ENCODE assay signal across 8 mouse cellular contexts in genomic region chr4:132492178-132493060, GRCm38 (mm10). TPM values are rescaled to one million over a fixed set of nuclear protein-coding genes. Genes with fewer than 3 reads are reported as not detected.
DNase-seq lines count a peak whose midpoint lies in the region; ATAC-seq lines count a peak whose summit lies in the region.

No protein-coding gene starts in this region.

- intact Hi-C loops in left cerebral cortex, postnatal 4 days (cut with DNase I), result no loop called here
- intact Hi-C loops in left cerebral cortex, postnatal 25 days (cut with DNase I), result no loop called here
- intact Hi-C loops in gastrocnemius, postnatal 14 days (cut with DNase I; ENCODE audit: low total_unique reads), result no loop called here

- peak; percentile 95 for DNase-seq in left cerebral cortex, postnatal 4 days
- no peak for DNase-seq in left cerebral cortex, postnatal 25 days (ENCODE audit: low spot score in 2 of 2)
- peak; percentile 31 for DNase-seq in cerebellum, adult 9-10 months
- DNase-seq in gastrocnemius, postnatal 14 days, result peak; percentile 37
- DNase-seq in layer of hippocampus, adult 8-10 months (ENCODE audit: low spot score in 2 of 2), result peak; percentile 25 to 29
- DNase-seq in right cerebral cortex, postnatal 10 days (ENCODE audit: low spot score in 2 of 2), result no peak
- no peak for DNase-seq in thymus, postnatal 10 days (ENCODE audit: low spot score in 2 of 2)

- ATAC-seq in erythroid progenitor cell, adult 5-6 weeks (replicated peaks; ENCODE audit: low FRiP score, poor library complexity, severe bottlenecking), result no peak

RNA-seq across cellular contexts. Expression of gene Sesn2, which starts 17.9 kb away (rescaled TPM):
- total RNA-seq in left cerebral cortex, postnatal 4 days (2021), result 1 to 10 TPM; 6.8 to 7.0 TPM
- 10 to 100 TPM in 1 of 2 experiments, 1 to 10 TPM in 1; 9.5 to 10.2 TPM for total RNA-seq in left cerebral cortex, postnatal 25 days (2021)
- total RNA-seq in gastrocnemius, postnatal 14 days (2021), result 1 to 10 TPM; 2.2 to 2.4 TPM
- total RNA-seq in layer of hippocampus, adult 8-10 months (2022), result 10 to 100 TPM; 13.1 to 14.5 (median 14.4) TPM
- total RNA-seq in erythroid progenitor cell, adult 5-6 weeks (2015; ENCODE audit: low replicate concordance), result 11.2 and 11.7 TPM in 2 replicates
- total RNA-seq in erythroid progenitor cell, adult 5-6 weeks (2017; ENCODE audit: low replicate concordance), result 7.8 and 10.9 TPM in 2 replicates

RNA-seq across cellular contexts. Expression of gene Med18, which starts 28.7 kb away (rescaled TPM):
- 10 to 100 TPM; 10.0 to 12.2 TPM for total RNA-seq in left cerebral cortex, postnatal 4 days (2021)
- total RNA-seq in left cerebral cortex, postnatal 25 days (2021), result 10 to 100 TPM in 1 of 2 experiments, 1 to 10 TPM in 1; 8.5 to 10.8 TPM
- 1 to 10 TPM; 3.8 to 5.2 TPM for total RNA-seq in gastrocnemius, postnatal 14 days (2021)
- total RNA-seq in layer of hippocampus, adult 8-10 months (2022), result 10 to 100 TPM in 1 of 4 experiments, 1 to 10 TPM in 3; 8.3 to 10.3 (median 9.2) TPM
- total RNA-seq in erythroid progenitor cell, adult 5-6 weeks (2015; ENCODE audit: low replicate concordance), result 10.5 and 12.2 TPM in 2 replicates
- total RNA-seq in erythroid progenitor cell, adult 5-6 weeks (2017; ENCODE audit: low replicate concordance), result 5.7 and 16.2 TPM in 2 replicates

RNA-seq across cellular contexts. Expression of gene Atpif1, which starts 41.0 kb away (rescaled TPM):
- 100 to 1,000 TPM; 652 to 682 TPM for total RNA-seq in left cerebral cortex, postnatal 4 days (2021)
- 100 to 1,000 TPM; 490 to 544 TPM for total RNA-seq in left cerebral cortex, postnatal 25 days (2021)
- 10 to 100 TPM; 80.8 to 83.4 TPM for total RNA-seq in gastrocnemius, postnatal 14 days (2021)
- total RNA-seq in layer of hippocampus, adult 8-10 months (2022), result 100 to 1,000 TPM; 313 to 407 (median 357) TPM
- total RNA-seq in erythroid progenitor cell, adult 5-6 weeks (2015; ENCODE audit: low replicate concordance), result 1,556 and 1,764 TPM in 2 replicates
- total RNA-seq in erythroid progenitor cell, adult 5-6 weeks (2017; ENCODE audit: low replicate concordance), result 3,478 and 4,268 TPM in 2 replicates

RNA-seq across cellular contexts. Expression of gene Dnajc8, which starts 42.9 kb away (rescaled TPM):
- total RNA-seq in left cerebral cortex, postnatal 4 days (2021), result 10 to 100 TPM; 83.6 to 83.7 TPM
- total RNA-seq in left cerebral cortex, postnatal 25 days (2021), result 10 to 100 TPM; 83.9 to 93.1 TPM
- total RNA-seq in gastrocnemius, postnatal 14 days (2021), result 10 to 100 TPM; 51.0 to 60.3 TPM
- total RNA-seq in layer of hippocampus, adult 8-10 months (2022), result 100 to 1,000 TPM in 2 of 4 experiments, 10 to 100 TPM in 2; 88.8 to 104 (median 94.6) TPM
- 107 and 129 TPM in 2 replicates for total RNA-seq in erythroid progenitor cell, adult 5-6 weeks (2015; ENCODE audit: low replicate concordance)
- 248 and 264 TPM in 2 replicates for total RNA-seq in erythroid progenitor cell, adult 5-6 weeks (2017; ENCODE audit: low replicate concordance)

Comparison
In these comparisons a context has a peak if more than half of its experiments do, and no peak if none do; other contexts are left out.
1. DNase-seq: peak in left cerebral cortex, postnatal 4 days (single experiment), cerebellum, adult 9-10 months (single experiment), gastrocnemius, postnatal 14 days (single experiment) and layer of hippocampus, adult 8-10 months (2 of 2); none in left cerebral cortex, postnatal 25 days (0 of 2), right cerebral cortex, postnatal 10 days (0 of 2) and thymus, postnatal 10 days (0 of 2).